Mouse (Mus musculus) retina, adult 2 months (tissue): ENCODE data around the gene B3gat3.

Experiments
- DNase-seq: peaks from one replicate; pipeline ENCODE4 v3.0.0-alpha.2; 2012; ENCODE audit warnings: low read depth, low spot score

B3gat3 gene

DNA sequence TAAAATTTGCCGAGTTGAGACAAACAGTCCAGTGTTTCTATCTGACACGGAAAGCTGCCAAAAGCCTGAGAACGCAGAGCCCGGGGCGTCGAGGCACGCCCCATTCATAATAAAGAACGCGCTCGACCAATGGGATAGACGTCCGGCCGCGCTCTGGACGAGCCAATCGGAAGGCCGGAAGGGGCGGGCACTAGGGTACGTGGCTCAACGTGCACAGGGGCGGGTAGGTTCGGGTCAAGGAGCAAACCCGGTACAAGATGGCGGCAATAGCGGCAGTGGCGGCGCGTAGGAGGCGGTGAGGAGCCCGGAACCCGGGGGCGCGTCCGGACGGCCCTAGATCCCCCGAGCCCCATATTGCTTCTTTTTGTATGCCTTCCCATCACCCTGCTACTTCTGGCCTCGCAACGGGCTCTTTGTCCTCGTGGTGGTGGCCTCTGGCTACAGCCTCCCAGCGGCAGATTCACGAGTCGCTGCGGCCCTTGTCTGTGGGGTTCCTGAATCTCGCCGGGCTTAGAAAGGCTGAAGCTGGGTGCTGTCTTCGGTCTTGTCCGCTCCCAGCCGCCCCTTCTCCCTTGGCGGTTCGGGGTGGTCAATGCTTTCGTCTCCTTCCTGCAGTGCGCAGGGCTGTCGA lies 22.2 kb upstream of the B3gat3 start, which contains the start of gene Ganab:
Gene Ganab (plus strand): TSS at position 207 of the 631 bp plus-strand sequence.
- DNase-seq, result peak; percentile 87

DNA sequence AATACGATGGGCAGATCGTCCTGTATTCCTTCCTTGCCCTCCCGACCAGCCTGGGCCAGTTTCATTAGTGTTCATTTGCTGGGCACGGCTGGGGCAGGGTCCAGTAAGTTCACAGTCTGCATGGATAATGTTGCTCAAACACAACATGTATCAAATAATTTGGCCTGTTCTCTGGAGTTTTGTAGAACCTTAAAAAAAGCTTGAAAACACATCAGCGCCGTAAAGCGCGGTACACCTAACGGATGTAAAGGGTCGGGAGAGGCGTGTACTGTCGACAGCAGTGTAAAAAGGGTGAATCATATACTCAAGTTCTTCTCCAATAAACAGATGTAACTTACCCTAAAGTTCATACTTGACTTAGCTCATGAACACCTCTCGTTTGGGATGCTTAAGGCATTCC lies 21.6 kb upstream of the B3gat3 start:
- no peak for DNase-seq

DNA sequence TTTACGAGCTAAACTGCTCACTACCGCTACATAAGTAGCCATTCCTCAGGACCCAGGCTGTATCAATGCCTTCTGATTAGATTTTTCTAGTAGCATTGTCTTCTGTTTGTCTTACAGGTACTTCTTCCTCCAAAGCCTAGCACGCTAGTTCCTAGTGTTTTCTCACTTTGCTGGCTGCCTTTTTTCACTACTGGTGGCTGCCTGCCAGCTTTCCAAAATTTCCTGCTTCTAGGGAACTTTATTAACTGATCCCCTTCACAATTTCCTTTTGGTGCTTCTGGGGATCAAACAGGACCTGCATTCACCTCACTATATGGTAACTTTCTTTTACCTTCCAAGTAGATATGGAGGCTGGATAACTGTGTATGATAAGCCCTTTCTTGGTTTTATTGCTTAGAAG lies 21.1 kb upstream of the B3gat3 start:
- DNase-seq, result no peak

DNA sequence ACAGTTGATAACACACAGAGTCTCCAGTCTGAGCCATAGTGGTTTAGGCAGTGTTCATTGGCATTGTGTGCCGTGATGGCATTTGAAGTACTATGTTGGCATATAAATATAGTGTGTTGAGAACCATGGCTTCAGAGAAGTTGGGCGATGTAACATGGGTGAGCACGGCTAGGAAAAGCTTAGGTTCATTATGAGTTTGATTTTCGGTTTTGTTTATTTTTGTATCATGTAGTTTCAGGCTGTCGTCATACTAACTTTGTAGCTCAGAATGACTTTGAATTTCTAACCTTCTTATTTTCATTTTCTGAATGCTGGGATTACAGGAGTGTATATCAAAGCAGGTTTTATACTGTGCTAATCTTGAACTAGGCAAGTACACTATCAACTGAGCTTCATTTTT lies 16.8 kb upstream of the B3gat3 start:
- DNase-seq, result no peak

DNA sequence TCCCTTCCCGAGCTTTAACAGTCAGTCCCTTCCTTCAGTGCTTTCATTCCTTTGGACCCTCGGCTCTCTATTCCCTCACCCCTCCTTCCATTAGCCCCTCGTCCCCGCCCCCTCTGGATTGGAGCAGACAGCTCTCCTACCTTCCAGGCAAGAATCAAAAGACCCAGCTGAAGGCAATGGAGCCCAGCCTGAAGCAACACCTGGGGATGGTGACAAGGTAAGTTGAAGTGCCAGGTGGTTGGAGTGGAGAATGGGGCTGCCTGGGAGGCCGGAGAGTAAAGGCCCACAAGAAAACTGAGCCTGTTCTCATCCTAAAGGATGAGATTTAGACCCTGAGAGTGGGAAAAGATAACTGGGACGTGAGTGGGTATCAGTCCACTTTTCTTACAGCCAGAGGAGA lies 11.6 kb upstream of the B3gat3 start:
- no peak for DNase-seq

DNA sequence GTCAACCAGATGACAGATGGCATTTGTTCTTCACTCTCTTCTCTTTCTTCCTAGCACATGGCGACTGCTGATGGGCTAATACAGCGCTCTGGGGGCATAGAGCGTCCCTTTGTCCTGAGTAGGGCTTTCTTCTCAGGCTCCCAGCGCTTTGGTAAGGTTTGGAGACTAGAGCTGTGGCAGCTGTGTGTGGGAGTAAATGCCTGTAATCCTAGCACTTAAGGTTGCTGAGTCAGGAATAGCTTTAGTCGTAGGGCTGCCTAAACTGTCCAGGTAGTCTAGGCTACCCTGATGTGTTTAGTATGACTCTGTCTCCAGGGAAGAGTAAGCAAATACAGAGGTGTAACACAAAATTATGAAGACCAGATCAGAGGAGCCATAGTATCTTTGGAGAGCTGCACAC lies 8.4 kb upstream of the B3gat3 start:
- DNase-seq, result no peak

DNA sequence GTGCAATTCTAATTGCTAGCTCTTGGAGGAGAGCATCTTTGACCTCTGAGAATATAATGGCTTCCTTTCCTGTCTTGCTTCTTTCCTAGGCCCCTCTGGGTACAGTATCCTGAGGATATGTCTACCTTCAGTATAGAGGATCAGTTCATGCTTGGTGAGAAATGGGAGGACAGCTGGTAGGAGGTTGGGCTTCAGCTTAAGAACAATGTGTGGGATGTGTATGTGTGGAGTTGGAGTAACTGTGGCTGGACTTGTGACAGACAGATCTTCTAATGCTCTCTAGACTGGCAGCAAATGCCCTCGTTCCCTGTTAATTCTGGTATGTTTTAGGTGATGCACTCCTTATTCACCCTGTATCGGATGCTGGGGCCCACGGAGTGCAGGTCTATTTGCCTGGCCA lies 6.0 kb upstream of the B3gat3 start:
- DNase-seq, result no peak

DNA sequence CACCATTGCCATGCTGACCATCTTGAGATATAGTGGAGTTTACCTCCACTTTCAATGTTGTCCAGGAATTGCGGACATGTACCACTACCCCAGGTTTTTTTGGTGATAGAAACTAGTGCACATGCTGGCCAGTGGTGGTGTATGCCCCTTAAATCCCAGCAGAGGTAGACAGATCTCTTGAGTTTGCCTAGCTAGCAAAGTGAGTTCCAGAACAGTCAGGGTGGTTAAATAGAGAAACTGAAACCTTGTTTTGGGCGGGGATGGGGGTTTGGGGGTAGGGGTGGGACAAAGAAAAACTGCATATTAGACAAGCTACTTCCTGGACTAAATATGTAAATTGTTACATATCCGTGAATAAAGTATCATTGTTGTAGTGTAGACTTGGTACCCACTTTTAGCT lies 1.2 kb upstream of the B3gat3 start:
- no peak for DNase-seq

DNA sequence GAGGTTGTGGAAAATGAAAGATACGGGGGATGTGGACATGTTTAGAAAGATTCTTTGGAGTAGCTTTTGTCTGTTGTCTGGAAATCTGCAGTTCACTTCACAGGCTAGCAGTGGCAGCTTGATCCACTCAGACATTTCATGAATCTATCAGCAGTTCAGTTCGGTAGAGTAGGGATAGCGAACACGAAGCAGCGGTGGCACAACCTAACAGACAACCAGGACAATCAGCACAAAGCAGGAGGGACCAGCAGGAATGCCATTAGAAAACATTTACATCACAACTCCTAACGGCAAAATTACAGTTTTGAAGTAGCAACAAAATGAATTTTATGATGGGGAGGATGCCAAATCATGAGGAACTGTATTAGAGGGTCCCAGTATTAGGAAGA lies 496 bp upstream of the B3gat3 start:
- DNase-seq, result no peak

DNA sequence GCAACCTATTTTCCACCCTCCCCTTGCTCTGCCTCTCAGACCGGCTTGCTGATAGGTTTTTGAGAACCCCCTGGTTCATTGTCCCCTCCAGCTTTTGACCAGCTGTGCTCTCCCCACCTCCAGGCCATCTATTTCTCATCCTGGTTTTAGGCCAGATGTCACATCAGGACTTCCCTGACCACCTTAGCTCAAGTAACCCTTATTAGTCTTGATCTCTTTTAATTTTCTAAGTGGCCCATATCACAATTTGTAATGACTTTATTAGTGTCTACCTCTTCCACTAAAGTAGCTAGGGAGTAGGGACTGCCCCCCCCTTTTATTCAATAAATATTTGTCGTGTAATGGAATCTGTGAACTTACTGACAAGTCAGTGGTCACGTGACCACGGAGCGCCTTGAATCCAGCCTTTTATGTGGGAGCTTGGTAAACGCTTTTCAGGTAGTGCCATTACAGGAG lies 690 bp downstream of the B3gat3 start:
- no peak for DNase-seq

DNA sequence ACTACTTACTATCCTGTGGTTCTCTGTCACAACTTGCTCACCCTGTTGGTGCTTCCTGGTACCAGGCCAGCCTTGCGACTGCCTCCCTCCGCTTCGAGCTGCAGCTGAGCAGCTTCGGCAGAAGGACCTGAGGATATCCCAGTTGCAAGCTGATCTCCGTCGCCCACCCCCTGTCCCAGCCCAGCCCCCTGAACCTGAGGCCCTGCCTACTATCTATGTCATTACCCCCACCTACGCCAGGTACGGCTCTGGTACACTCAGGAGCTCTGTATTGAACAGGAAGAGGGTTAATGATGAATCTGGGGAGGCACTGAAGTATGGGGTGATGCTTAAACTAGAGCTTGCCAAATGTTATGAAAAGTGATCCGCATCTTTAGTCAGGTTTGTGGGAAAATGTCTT lies 1.6 kb downstream of the B3gat3 start:
- no peak for DNase-seq

DNA sequence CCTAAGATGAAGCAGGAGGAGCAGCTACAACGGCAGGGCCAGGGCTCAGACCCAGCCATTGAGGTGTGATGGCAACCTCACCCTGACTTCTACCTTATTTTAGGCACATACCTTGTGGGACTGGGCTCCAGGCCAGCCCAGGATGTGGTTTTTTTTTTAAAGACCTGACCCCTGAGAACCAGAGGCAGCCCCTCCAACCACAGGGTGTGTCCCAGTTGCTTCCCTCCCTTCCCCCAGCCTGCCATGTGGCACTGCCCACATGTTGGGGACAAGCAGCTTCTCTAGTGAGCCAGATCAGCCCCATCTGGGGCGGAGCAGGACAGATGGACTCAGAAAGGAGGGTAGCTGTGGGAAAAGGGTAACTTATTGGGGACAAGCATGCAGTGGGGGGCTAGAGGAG lies 6.6 kb downstream of the B3gat3 start:
- DNase-seq, result no peak

DNA sequence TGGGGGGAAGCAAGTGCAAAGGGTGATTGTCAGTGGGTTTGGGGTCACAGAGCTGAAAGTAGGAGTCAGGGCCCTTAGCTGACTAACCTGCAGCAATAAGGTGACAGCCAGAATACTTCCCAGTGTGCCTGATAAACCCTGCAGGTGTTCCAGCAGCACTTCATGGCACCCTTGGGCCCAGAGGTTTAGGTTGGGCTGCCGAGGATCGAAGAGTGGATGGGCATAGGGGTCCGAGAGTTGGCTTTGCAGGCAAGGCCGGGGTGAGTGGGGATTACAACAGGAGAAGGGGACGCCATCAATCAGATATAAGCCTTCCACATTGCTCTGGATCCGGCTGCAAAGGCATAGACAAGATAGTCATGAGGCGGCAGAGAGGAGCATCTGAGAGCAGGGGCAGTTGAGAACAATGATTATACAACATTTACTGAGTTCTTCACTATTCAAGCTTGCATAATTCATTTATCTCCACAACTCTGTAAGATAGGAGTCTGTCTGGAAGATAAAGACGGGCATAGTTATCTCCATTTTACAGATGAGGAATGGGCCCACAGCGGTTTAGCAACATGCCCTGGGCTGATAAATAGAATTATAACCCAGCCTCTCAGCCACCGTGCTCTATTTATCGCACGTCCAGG lies 7.8 kb downstream of the B3gat3 start:
- no peak for DNase-seq

DNA sequence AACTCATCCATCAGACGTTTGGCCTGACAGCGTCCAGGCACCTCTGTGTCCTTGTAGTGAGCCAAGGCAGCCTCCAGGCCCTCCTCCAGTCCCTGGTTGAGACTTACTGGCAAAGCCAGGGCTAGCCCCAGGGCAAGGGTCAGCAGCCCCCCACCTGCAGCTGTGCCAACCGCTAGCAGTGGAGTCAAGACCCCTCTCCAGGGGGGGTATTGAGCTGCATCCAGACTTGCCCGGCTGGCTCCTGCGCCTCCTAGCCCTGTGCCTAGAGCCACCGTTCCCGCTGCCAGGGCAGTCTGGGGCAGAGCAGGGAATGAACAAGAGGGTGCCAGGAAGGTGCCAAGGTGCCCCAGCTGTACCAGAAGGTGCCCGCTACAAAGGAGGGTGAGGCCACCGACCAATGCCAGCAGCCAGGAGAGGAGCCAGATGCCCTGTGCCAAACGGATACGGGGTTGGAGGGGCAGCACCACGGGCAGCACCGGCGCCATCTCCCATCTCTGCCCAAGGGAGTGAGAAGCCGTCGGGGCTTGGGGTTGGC lies 8.6 kb downstream of the B3gat3 start:
- DNase-seq, result no peak

DNA sequence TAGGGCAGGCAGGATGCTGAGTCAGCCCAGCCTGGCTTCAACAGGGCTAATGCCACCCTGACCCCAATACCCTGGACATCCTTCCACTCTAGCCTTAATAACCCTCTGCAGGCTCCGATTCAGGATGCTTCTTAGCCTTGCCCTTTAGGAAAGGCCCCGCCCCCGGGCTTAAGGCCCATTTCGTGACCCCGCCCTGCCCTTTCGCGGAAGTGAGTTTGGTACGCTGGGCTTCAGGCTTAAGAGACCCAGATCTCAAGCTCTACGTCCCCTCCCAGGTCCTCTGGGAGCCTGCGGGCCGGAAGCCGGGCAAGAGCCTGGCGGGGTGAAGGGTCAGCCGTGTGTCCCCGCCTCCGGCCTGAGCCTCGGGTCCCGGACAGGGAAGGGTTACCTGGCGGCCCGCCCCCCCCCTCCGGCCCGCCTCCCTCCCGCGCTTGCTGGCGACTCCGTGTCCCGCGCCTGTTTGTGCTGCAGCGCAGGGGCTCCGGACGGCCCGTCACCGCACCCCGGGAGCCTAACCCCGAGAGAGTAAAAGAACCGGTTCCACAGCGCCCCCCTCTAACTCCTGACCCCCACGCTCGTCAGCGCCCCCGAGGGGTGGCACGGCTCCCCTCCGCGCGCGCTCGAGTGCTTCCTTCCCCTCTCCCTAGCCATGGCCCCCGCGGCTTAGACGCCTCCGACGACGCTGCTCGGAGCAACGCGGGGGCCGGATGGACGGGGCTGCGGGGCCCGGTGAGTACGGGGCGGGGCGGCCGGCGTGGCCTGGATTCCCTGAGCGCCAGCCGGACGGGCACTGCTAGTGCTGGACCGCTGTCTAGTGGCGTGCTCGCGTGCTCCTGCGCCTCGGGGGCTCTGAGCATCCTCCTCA lies 9.3 kb downstream of the B3gat3 start, which contains the start of the genes Rom1 and Eml3:
Gene Rom1 (minus strand): TSS at position 133 of the 865 bp plus-strand sequence.
Gene Eml3 (plus strand): TSS at position 329 of the 865 bp plus-strand sequence.
- peak; percentile 99 for DNase-seq

DNA sequence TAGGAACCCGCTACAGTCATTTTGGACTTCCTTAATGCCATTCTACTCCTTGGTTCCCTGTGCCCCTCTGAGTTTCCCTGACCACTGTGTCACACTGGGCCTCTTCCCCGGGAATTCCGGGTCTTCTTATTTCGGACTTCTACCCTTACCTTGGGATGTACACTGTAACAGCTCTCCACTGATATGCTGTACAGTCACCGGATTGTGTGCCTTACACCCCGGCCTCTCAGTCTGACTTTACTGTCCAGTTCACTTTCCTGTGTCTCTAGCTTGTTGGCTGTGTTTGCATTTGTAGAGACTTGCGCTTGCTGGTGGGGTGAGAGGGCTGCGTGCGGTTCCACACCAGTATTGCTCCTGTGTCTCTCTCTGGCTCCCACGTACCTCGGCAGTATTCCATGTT lies 9.9 kb downstream of the B3gat3 start:
- DNase-seq, result no peak

DNA sequence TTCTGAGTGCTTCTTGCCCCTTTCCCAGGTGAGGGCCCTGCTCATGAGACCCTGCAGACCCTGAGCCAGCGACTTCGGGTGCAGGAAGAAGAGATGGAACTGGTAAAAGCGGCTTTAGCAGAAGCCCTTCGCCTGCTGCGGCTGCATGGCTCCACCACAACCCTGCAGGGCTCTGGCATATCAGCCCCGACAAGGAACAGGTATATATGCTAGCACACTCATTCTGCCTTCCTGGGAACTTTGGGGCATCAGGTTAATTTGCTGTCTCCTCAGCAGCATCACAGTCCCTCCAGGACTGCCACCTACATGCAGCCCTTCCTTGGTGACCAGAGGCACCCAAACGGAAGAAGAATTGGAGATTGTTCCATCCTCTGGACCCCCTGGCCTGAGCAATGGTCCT lies 10.6 kb downstream of the B3gat3 start:
- no peak for DNase-seq

DNA sequence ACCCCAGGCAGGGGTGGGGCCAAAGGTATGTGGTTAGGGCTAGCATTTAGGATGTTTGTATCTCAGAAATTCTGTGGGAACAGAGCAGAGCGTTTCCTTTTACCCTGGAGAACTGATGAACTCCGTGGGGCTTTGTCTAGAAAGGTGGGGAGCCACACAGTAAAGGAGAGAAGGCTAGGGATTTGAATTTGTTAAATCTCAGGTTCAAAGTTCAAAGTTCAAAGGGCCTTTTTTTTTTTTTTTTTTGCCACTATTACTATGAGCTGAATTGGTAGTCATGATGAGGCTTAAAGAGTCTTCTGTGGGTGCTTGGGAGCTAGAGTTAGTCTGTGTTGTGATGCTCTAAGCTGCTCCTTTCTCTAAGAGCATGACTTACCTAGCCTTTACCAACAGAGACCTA lies 16.6 kb downstream of the B3gat3 start:
- no peak for DNase-seq

DNA sequence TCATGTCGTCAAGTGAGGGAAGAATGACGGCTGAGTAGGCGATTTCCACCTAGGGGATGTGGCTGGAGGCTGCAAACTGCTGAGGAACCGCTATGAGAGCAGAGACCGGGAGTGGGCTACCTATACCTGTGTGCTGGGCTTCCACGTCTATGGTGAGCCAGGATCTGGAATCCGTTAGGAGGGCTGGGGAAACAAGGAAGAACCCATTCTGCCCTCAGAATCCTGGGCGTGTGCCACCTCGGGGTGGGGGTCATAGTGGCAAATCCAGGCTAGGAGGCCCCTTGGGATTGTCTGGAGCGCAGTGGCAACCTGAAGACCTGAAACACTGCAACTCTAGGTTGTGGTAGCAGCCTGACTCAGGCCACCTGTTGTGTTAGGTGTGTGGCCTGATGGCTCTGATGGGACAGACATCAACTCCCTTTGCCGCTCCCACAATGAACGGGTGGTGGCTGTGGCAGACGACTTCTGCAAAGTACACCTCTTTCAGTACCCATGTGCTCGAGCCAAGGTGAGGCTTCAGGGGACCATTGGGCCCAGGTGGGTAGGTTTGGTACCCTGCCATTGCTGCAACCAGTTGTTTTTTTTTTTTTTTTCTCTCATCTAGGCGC lies 20.5 kb downstream of the B3gat3 start:
- no peak for DNase-seq

DNA sequence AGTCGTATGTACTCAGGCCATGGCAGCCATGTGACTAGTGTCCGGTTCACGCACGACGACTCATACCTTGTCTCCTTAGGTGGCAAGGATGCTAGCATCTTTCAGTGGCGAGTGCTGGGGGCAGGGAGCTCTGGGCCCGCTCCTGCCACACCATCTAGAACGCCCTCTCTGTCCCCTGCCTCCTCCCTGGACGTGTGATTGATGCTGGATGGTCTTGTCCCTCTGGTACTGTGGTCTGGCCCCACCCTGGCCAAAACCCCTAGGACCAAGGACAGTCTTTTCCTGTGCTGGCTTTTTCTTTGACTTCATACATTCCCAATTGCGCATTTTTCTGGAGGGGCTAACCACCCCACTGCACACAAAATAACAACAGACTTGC lies 21.0 kb downstream of the B3gat3 start:
- DNase-seq, result no peak

DNA sequence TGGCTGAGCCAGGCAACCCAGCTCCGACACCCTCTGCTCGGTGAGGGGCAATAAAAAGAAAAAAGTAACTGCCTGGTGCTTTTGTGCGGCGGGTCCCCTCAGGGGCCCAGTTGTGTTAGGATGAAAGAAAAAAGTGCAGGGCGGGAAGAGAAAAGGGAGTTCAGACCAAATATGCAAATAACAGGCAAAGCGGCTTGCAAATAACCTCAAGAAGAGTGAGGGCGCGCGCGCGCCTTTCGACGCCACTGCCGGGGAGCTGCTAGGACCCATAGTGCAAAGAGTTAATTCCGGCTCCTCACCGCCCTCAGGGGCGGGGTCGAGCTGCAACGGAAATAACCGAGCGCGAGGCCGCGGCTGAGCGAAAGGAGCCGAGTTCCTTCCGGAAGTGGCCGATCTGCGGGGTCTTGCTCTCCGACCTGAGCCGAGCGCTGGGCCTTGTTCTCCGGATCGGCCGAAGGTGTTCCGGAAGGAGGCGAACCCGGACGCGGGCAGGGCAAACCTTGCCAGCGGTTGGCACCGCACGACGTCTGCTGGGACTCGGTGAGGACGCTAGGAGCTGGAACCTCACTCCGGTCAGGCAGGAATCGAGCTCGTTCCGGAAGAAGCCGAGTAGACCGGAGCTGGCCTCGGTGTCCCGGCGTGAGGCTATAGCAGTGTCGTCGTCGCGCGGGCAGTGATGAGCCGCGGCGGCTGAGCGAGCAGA lies 21.5 kb downstream of the B3gat3 start, which contains the start of gene Mta2:
Gene Mta2 (plus strand): TSS at position 361 of the 703 bp plus-strand sequence.
- peak; percentile 93 for DNase-seq
